Mouse (Mus musculus): ENCODE measurements around the gene Apip. TPM values are rescaled to one million over a fixed set of nuclear protein-coding genes. Genes with fewer than 3 reads are reported as not detected.

Gene Apip
- polyA plus RNA-seq, 1 experiment from 2014 or later = 68.1 TPM

DNA sequence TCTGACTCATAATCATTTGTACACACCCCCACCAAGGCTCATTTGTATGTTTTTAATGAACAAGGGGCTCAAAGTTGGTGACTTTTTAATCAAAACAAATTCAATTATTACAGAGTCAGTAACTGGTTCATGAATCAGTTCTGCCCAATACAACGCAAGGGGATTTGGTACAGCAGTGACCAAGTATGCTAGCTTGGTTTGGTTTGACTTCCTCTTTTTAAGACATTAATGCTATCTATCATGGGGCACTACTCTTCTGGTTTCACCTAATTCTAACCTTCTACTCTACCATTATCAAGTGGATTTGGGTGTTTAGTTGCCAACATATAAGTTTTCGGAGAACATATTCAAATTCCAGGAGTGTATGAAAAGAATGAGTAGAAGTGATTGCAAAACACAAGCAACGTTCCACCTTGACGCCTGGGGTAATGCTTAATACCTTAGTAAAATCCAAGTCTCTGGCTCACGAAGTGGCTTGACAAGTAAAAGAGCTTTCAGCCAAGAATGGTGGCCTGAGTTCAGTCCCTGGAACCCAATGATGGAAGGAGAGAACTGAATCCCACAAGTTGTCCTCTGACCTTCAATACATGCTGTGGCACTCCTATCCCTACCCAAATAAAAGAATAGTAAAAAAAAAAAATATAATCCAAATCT is 3.6 kb upstream of the Apip start:
- no peak overlapping the region for H3K4me3 ChIP-seq
- no peak overlapping the region for H3K4me2 ChIP-seq
- H3K9ac ChIP-seq = no peak overlapping the region
- H3K27me3 ChIP-seq = no peaks in the 10 kb centered on the region
- H3K4me1 ChIP-seq (replicated peaks) = peaks cover 35% of the 10 kb centered on the region
- no peaks in the 10 kb centered on the region for H3K36me3 ChIP-seq
- no peaks in the 10 kb centered on the region for H3K9me3 ChIP-seq
- no peak overlapping the region for H3K27ac ChIP-seq (replicated peaks)
- ATAC-seq (ENCODE audit: low read depth) = no peak
- WGBS = 94% methylated on average over 5 of the region's 5 CpGs

DNA sequence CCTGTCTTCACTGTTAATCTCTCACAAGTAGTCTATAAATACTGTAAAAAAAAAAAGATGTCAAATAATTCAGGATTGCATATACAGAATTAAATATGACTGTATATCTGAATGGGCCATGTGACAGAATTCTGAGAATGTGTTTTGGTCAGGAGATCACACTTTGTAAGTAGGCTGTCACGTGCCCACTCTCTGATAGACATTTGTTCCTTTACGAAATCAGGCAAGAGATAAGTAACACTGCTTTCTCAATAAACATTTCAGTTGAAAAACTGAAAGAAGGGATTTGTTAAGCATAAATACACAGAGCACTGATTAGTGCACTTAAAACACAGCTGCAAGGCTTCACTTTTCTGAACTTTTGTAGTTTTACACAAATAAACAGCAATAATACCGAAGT is 2.9 kb upstream of the Apip start:
- Histone ChIP-seq H3K27ac (replicated peaks) (no peak overlapping the region), H3K4me2 (no peak overlapping the region), H3K36me3 (no peaks in the 10 kb centered on the region), H3K9me3 (no peaks in the 10 kb centered on the region), H3K4me3 (no peak overlapping the region), H3K27me3 (no peaks in the 10 kb centered on the region), H3K4me1 (replicated peaks) (peaks cover 35% of the 10 kb centered on the region), H3K9ac (no peak overlapping the region)
- ATAC-seq (ENCODE audit: low read depth) = no peak
- 89% methylated on average over 3 of the region's 3 CpGs for WGBS

DNA sequence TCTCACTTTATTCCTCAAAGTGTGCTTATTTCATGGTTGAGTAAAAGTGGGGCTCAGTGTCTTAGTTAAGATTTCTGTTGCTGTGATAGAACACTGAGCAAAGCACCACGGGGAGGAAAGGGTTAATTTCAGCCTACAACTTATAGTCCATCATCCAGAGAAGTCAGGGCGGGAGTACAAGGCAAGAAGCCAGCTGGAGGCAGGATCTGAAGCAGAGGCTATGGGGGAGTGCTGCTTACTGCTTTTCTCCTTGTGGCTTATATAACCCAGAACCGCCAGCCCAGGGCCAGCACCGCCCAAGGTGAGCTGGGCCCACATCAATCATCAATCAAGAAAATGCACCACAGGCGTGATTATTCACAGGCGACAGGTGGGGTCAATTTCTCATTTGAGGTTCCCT is 7.6 kb downstream of the Apip start:
- no peaks in the 10 kb centered on the region for H3K4me1 ChIP-seq (replicated peaks)
- H3K36me3 ChIP-seq = 0 out of 2 replicates have a peak, but pooled peaks cover 3% of the 10 kb centered on the region
- H3K9ac ChIP-seq = no peak overlapping the region
- ATAC-seq (ENCODE audit: low read depth) = no peak
- no peaks in the 10 kb centered on the region for H3K27me3 ChIP-seq
- no peak overlapping the region for H3K4me3 ChIP-seq
- H3K9me3 ChIP-seq = no peaks in the 10 kb centered on the region
- WGBS = 71% methylated on average over 6 of the region's 6 CpGs
- no peak overlapping the region for H3K27ac ChIP-seq (replicated peaks)
- H3K4me2 ChIP-seq = no peak overlapping the region

DNA sequence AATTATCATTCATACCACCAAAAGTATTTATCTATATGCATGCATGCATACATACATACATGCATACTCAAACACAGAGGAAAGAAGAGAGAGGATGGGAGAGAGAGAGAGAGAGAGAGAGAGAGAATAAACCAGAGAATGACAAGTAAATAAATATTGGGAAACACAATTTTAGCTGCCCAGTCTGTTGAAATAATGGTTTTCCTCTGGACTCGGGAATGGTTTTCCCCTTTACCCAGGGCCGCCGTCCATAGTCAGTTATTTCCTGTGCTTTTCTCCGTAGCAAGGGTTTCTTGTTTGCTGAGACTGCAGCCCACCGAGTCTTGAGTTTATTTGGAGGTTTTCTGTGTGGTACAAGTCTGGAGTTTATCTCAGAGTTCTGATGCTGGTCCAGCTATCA is 8.2 kb downstream of the Apip start:
- 84% methylated on average over 5 of the region's 5 CpGs for WGBS
- no peak overlapping the region for H3K27ac ChIP-seq (replicated peaks)
- no peaks in the 10 kb centered on the region for H3K4me1 ChIP-seq (replicated peaks)
- H3K4me3 ChIP-seq = no peak overlapping the region
- ATAC-seq (ENCODE audit: low read depth) = no peak
- 0 out of 2 replicates have a peak, but pooled peaks cover 3% of the 10 kb centered on the region for H3K36me3 ChIP-seq
- no peaks in the 10 kb centered on the region for H3K9me3 ChIP-seq
- no peak overlapping the region for H3K4me2 ChIP-seq
- no peaks in the 10 kb centered on the region for H3K27me3 ChIP-seq
- H3K9ac ChIP-seq = no peak overlapping the region

DNA sequence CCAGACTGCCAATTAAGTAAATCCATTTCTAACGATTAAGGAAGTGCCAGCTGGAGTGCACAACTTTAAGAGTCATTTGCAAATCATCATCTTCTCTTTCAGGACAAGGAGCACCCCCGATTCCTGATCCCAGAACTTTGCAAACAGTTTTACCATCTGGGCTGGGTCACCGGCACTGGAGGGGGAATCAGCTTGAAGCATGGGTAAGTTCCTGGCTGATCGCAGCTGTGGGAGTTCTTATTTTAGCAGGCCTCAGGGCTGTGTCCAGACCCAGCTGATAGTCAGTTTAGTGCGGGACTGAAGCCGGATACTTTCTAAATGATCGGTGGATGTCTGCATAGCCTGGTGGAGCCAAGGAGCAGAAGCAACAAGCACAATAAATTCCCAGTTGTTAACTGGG is 9.4 kb downstream of the Apip start:
- ATAC-seq (ENCODE audit: low read depth) = no peak
- Histone ChIP-seq H3K4me2 (no peak overlapping the region), H3K4me1 (replicated peaks) (no peaks in the 10 kb centered on the region), H3K36me3 (peaks cover 9% of the 10 kb centered on the region; the same call in 1 of the 2 replicates), H3K9me3 (no peaks in the 10 kb centered on the region), H3K9ac (no peak overlapping the region), H3K27me3 (no peaks in the 10 kb centered on the region), H3K4me3 (no peak overlapping the region), H3K27ac (replicated peaks) (no peak overlapping the region)
- 72% methylated on average over 7 of the region's 7 CpGs for WGBS

DNA sequence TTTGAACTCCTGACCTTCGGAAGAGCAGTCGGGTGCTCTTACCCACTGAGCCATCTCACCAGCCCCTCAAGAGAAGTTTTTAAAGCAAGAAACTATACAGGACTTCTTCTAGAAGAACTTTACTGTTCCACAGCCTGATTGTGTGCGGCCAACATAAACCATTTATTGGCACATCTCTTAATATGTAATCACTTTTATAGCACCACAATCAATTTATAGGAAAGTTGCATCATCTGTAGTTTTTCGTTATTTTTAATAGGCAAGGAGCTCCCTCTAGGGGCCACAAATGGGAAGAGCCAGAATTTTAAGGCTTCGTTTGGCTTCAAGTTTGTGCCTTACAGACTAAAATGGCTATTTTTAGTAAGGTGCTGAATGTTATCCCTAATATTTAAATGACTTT is 11.0 kb downstream of the Apip start:
- no peaks in the 10 kb centered on the region for H3K9me3 ChIP-seq
- no peak overlapping the region for H3K9ac ChIP-seq
- no peaks in the 10 kb centered on the region for H3K4me1 ChIP-seq (replicated peaks)
- no peak overlapping the region for H3K4me3 ChIP-seq
- no peak overlapping the region for H3K4me2 ChIP-seq
- 62% methylated on average over 5 of the region's 5 CpGs for WGBS
- no peak overlapping the region for H3K27ac ChIP-seq (replicated peaks)
- no peak for ATAC-seq (ENCODE audit: low read depth)
- H3K36me3 ChIP-seq = peaks cover 25% of the 10 kb centered on the region
- no peaks in the 10 kb centered on the region for H3K27me3 ChIP-seq

DNA sequence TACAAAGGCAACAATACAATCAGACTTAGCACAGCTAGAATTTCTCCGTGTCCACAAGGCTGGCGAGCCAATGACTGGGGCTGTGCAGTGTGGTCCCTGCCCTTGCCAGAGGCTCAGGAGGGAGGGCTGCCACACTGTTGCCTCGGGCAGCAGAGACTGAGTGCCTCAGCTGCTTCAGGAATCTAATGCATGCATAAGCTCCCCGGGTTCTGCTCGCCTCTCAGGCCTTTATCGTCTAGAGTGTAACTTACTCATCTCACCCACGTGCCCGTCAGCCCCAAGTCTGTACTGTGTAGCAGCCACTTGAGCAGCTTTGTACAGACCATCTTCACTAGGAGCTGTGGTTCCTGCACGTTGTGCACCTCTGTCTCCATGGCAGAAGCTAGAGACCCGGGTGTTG is 12.2 kb downstream of the Apip start:
- Histone ChIP-seq H3K36me3 (peaks cover 34% of the 10 kb centered on the region), H3K27me3 (no peaks in the 10 kb centered on the region), H3K27ac (replicated peaks) (no peak overlapping the region), H3K9ac (no peak overlapping the region), H3K9me3 (no peaks in the 10 kb centered on the region), H3K4me3 (no peak overlapping the region), H3K4me1 (replicated peaks) (no peaks in the 10 kb centered on the region), H3K4me2 (no peak overlapping the region)
- ATAC-seq (ENCODE audit: low read depth) = no peak
- WGBS = 70% methylated on average over 10 of the region's 10 CpGs

DNA sequence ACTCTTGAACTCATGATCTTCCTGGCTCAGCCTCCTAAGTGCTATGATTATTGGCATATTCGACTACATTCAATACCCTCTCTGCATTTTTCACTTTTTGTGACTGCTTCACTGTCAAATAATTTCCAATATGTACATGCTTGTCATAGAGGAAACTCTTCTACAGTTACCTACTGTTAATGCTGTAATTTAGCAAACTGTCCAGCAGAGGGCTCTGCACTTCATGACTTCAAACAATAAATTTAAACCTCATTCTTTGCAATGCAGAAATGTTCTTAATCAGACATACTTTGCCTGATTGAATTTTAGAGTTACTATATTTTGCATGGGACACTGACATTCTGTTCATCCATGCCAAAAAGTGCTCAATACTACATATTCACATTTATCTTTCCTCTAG is 13.0 kb downstream of the Apip start:
- WGBS = 5% methylated on average over 1 of the region's 1 CpGs
- H3K27me3 ChIP-seq = no peaks in the 10 kb centered on the region
- H3K4me2 ChIP-seq = no peak overlapping the region
- no peaks in the 10 kb centered on the region for H3K9me3 ChIP-seq
- no peak overlapping the region for H3K4me3 ChIP-seq
- no peaks in the 10 kb centered on the region for H3K4me1 ChIP-seq (replicated peaks)
- ATAC-seq (ENCODE audit: low read depth) = no peak
- H3K9ac ChIP-seq = no peak overlapping the region
- H3K27ac ChIP-seq (replicated peaks) = no peak overlapping the region
- H3K36me3 ChIP-seq = peaks cover 37% of the 10 kb centered on the region

DNA sequence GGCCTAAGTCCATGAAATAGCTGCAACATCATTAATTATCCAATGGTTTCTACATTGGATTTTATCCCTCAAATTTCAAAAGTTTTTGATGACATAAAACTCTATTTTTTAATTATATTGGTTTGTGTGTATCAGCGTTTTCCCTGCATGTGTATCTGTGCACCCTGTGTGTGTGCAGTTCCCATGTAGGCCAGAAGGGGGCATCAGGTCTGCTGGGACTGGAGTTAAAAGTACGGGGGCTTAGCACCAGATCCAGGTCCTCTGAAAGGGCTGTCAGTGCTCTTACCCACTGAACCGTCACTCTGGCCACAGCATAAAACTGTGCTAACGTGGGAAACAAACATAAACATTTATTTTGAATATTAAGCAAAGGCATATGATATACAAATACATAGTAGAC is 14.6 kb downstream of the Apip start:
- Histone ChIP-seq H3K27me3 (no peaks in the 10 kb centered on the region), H3K27ac (replicated peaks) (no peak overlapping the region), H3K4me1 (replicated peaks) (no peaks in the 10 kb centered on the region), H3K4me2 (no peak overlapping the region), H3K9ac (no peak overlapping the region), H3K36me3 (peaks cover 45% of the 10 kb centered on the region), H3K4me3 (no peak overlapping the region), H3K9me3 (no peaks in the 10 kb centered on the region)
- no peak for ATAC-seq (ENCODE audit: low read depth)
- WGBS = 97% methylated on average over 4 of the region's 4 CpGs

DNA sequence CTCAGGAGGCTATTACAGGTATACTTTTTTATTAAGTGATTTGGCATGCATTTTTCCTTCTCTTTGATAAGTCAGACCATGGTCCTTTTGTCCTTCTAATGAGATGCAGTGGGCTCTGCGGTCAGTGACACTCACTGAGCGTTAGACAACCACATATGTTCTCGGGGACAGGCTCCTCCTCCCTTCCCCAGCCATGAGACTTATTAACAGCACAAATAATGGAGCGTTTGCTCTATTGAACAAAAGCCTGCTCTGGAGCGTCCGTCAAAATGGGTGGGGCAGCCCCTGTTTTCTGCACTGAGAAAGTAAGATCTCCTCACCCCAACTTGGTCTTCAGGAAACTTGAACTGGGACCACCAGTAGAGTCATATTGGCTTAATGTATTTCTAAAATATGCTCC is 16.0 kb downstream of the Apip start:
- Histone ChIP-seq H3K27me3 (no peaks in the 10 kb centered on the region), H3K9ac (no peak overlapping the region), H3K4me3 (no peak overlapping the region), H3K27ac (replicated peaks) (no peak overlapping the region), H3K9me3 (no peaks in the 10 kb centered on the region), H3K4me1 (replicated peaks) (no peaks in the 10 kb centered on the region), H3K36me3 (peaks cover 59% of the 10 kb centered on the region), H3K4me2 (no peak overlapping the region)
- 46% methylated on average over 6 of the region's 6 CpGs for WGBS
- no peak for ATAC-seq (ENCODE audit: low read depth)

DNA sequence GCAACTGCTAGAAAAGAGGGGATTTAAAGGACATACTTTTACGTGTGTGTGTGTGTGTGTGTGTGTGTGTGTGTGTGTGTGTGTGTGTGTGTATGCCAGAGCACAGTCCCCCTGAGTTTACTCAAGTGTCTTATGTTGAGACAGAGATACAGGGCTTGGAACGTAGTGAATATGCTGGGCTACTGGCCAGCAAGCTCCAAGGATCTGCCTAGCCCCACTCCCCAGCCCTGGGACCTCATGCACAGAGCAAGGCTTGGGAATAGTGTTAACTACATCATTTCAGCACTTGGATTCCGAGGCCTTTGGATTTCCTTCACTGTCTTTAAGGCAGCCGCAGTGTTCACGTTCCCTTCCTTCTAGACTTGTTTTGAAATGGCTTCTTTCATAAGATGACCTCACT is 29.1 kb downstream of the Apip start:
- Histone ChIP-seq H3K9me3 (no peaks in the 10 kb centered on the region), H3K27ac (replicated peaks) (no peak overlapping the region), H3K9ac (no peak overlapping the region), H3K4me2 (no peak overlapping the region), H3K4me3 (no peak overlapping the region), H3K27me3 (no peaks in the 10 kb centered on the region), H3K36me3 (no peaks in the 10 kb centered on the region), H3K4me1 (replicated peaks) (no peaks in the 10 kb centered on the region)
- 78% methylated on average over 5 of the region's 5 CpGs for WGBS
- no peak for ATAC-seq (ENCODE audit: low read depth)

DNA sequence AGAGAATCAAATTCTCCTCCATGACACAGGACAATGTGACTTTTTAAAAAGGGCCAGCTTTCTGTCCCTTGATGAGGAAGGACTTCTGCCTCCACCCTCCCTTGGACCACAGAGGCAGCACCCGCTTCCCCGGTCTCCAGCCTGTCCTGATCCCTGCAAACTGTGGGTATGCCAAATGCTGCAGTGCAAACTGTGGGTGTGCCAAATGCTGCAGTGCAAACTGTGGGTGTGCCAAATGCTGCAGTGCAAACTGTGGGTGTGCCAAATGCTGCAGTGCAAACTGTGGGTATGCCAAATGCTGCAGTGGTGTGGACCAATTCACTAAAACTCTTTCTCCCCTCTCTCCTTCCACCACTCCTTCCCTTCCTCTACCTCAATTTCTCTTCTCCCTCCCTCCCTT is 32.7 kb downstream of the Apip start:
- Histone ChIP-seq H3K36me3 (no peaks in the 10 kb centered on the region), H3K9me3 (no peaks in the 10 kb centered on the region), H3K27me3 (no peaks in the 10 kb centered on the region), H3K4me2 (no peak overlapping the region), H3K4me3 (no peak overlapping the region), H3K9ac (no peak overlapping the region), H3K4me1 (replicated peaks) (no peaks in the 10 kb centered on the region), H3K27ac (replicated peaks) (no peak overlapping the region)
- WGBS = 87% methylated on average over 2 of the region's 2 CpGs
- no peak for ATAC-seq (ENCODE audit: low read depth)

DNA sequence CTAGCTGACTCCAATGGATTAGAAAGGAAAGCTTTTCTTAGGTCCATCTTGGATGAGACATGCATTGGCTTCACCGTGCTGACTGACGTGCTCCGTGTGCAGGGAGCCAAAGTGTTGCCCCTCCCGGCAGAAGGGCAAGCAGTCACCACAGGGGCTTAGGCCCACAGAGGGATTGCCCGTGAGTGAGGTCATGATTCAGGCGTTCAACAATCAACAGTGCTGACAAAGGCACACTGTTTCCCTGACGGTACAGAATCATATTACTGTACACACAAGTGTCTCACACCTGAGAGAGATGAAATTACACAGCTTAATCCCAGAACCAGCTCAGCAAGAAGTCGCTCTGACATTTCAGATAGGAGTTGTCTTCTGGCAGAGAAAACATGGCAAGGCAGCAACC is 38.2 kb downstream of the Apip start:
- no peaks in the 10 kb centered on the region for H3K9me3 ChIP-seq
- H3K4me3 ChIP-seq = no peak overlapping the region
- H3K36me3 ChIP-seq = no peaks in the 10 kb centered on the region
- 70% methylated on average over 8 of the region's 8 CpGs for WGBS
- no peak overlapping the region for H3K4me2 ChIP-seq
- no peak overlapping the region for H3K9ac ChIP-seq
- H3K4me1 ChIP-seq (replicated peaks) = no peaks in the 10 kb centered on the region
- no peak for ATAC-seq (ENCODE audit: low read depth)
- H3K27me3 ChIP-seq = no peaks in the 10 kb centered on the region
- no peak overlapping the region for H3K27ac ChIP-seq (replicated peaks)
